Mouse (Mus musculus) adrenal gland, adult 8-10 months (tissue): ENCODE results near the gene Agtpbp1. TPM values are rescaled to one million over a fixed set of nuclear protein-coding genes. Genes with fewer than 3 reads are reported as not detected.
"Not testable (repeated sequence)": the region's sequence is repeated elsewhere in the genome, so short reads cannot be mapped to it uniquely, and the experiment has no call there.

Experiments used
- DNase-seq: peaks from one replicate; pipeline ENCODE4 v3.0.0; 2022
- total RNA-seq, 4 experiments: library from RNA; stranded (reverse); gene quantifications; 2 replicates each; pipeline ENCODE4 v1.2.4; 2022

Gene Agtpbp1
- total RNA-seq, 4 experiments from 2014 or later, result 30.8 to 52.7 (median 43.7) TPM

- not testable (repeated sequence) for DNase-seq
Observed at GRCm38 (mm10) chr13:59477928-59478327, 107.1 kb downstream of the Agtpbp1 start.

- no peak for DNase-seq
Observed at GRCm38 (mm10) chr13:59477451-59477850, 107.6 kb downstream of the Agtpbp1 start.

GRCm38 (mm10) chr13:59474973-59475372 lies 110.1 kb downstream of the Agtpbp1 start:
- no peak for DNase-seq

GRCm38 (mm10) chr13:59473341-59473740 lies 111.7 kb downstream of the Agtpbp1 start:
- no peak for DNase-seq

GRCm38 (mm10) chr13:59472222-59472621 lies 112.8 kb downstream of the Agtpbp1 start:
- no peak for DNase-seq

- no peak for DNase-seq
Observed at GRCm38 (mm10) chr13:59469701-59470100, 115.3 kb downstream of the Agtpbp1 start.

GRCm38 (mm10) chr13:59468181-59468802 lies 116.7 kb downstream of the Agtpbp1 start:
- DNase-seq, result no peak

- peak; percentile 19 for DNase-seq
Observed at GRCm38 (mm10) chr13:59467591-59467990, 117.4 kb downstream of the Agtpbp1 start.

GRCm38 (mm10) chr13:59460958-59461357 lies 124.1 kb downstream of the Agtpbp1 start:
- DNase-seq, result no peak

- no peak for DNase-seq
Observed at GRCm38 (mm10) chr13:59456203-59456602, 128.8 kb downstream of the Agtpbp1 start.

GRCm38 (mm10) chr13:59454001-59454785 lies 130.8 kb downstream of the Agtpbp1 start:
- no peak for DNase-seq

GRCm38 (mm10) chr13:59453582-59453981 lies 131.4 kb downstream of the Agtpbp1 start:
- no peak for DNase-seq

- DNase-seq, result no peak
Observed at GRCm38 (mm10) chr13:59453045-59453444, 132.0 kb downstream of the Agtpbp1 start.

GRCm38 (mm10) chr13:59450840-59451239 lies 134.2 kb downstream of the Agtpbp1 start:
- DNase-seq, result no peak

- DNase-seq, result no peak
Observed at GRCm38 (mm10) chr13:59447130-59447529, 137.9 kb downstream of the Agtpbp1 start.

GRCm38 (mm10) chr13:59445179-59445578 lies 139.8 kb downstream of the Agtpbp1 start:
- DNase-seq, result no peak

GRCm38 (mm10) chr13:59444371-59444770 lies 140.7 kb downstream of the Agtpbp1 start:
- DNase-seq, result no peak

- DNase-seq, result no peak
Observed at GRCm38 (mm10) chr13:59439683-59440082, 145.3 kb downstream of the Agtpbp1 start.

GRCm38 (mm10) chr13:59434554-59434953 lies 150.5 kb downstream of the Agtpbp1 start:
- DNase-seq, result no peak

GRCm38 (mm10) chr13:59431124-59431864 lies 153.7 kb downstream of the Agtpbp1 start:
- DNase-seq, result no peak

GRCm38 (mm10) chr13:59429369-59429768 lies 155.7 kb downstream of the Agtpbp1 start:
- no peak for DNase-seq

GRCm38 (mm10) chr13:59423871-59424270 lies 161.2 kb downstream of the Agtpbp1 start:
- no peak for DNase-seq

- no peak for DNase-seq
Observed at GRCm38 (mm10) chr13:59416530-59417230, 168.3 kb downstream of the Agtpbp1 start.
